Mouse (Mus musculus): ENCODE results near the gene Mgat4a. TPM values are rescaled to one million over a fixed set of nuclear protein-coding genes. Genes with fewer than 3 reads are reported as not detected.

Mgat4a gene
- total and polyA plus RNA-seq, 3 experiments: 2.7 to 2.8 TPM; not detected in 1

- no peaks in the 10 kb centered on the region for H3K36me3 ChIP-seq (ENCODE audit: control insufficient read depth in 1 of 2, insufficient read depth in 2 of 2, low read length in 2 of 2)
- H3K27me3 ChIP-seq (ENCODE audit: control insufficient read depth in 1 of 2, insufficient read depth in 2 of 2, low read length in 2 of 2): no peaks in the 10 kb centered on the region
- H3K9me3 ChIP-seq (replicated peaks; ENCODE audit: insufficient read depth, low read length): no peaks in the 10 kb centered on the region
- H3K27ac ChIP-seq (ENCODE audit: control insufficient read depth, low read depth, low read length): no peak overlapping the region
- H3K4me3 ChIP-seq (ENCODE audit: control insufficient read depth in 1 of 2, insufficient read depth in 1 of 2, low read depth in 2 of 2, low read length in 2 of 2): no peak overlapping the region
- no peak for TF ChIP-seq CTCF (IDR thresholded peaks at IDR 0.05 in 2 of 3, conservative IDR thresholded peaks at IDR 0.05 in 1 of 3; ENCODE audit: control insufficient read depth in 1 of 3, insufficient read depth in 1 of 3, low read depth in 2 of 3, low read length in 3 of 3, poor library complexity in 1 of 3, severe bottlenecking in 1 of 3)
- no peaks in the 10 kb centered on the region for H3K4me1 ChIP-seq (ENCODE audit: control insufficient read depth in 1 of 2, insufficient read depth in 2 of 2, low read length in 2 of 2)
- H3K9ac ChIP-seq (ENCODE audit: control insufficient read depth, low read depth, low read length, poor library complexity, severe bottlenecking): no peak overlapping the region
- no peak for DNase-seq (ENCODE audit: low read depth, low spot score)
- no peaks in the 10 kb centered on the region for H3K79me2 ChIP-seq (ENCODE audit: control insufficient read depth, insufficient read depth, low read length, poor library complexity)
Observed at GRCm38 (mm10) chr1:37531654-37532532, 8.9 kb downstream of the Mgat4a start.

GRCm38 (mm10) chr1:37530061-37530460 is 10.8 kb downstream of the Mgat4a start:
- Histone ChIP-seq H3K27ac (ENCODE audit: control insufficient read depth, low read depth, low read length) (no peak overlapping the region), H3K9me3 (replicated peaks; ENCODE audit: insufficient read depth, low read length) (no peaks in the 10 kb centered on the region), H3K9ac (ENCODE audit: control insufficient read depth, low read depth, low read length, poor library complexity, severe bottlenecking) (no peak overlapping the region), H3K4me1 (ENCODE audit: control insufficient read depth in 1 of 2, insufficient read depth in 2 of 2, low read length in 2 of 2) (no peaks in the 10 kb centered on the region), H3K36me3 (ENCODE audit: control insufficient read depth in 1 of 2, insufficient read depth in 2 of 2, low read length in 2 of 2) (no peaks in the 10 kb centered on the region), H3K4me3 (ENCODE audit: control insufficient read depth in 1 of 2, insufficient read depth in 1 of 2, low read depth in 2 of 2, low read length in 2 of 2) (no peak overlapping the region), H3K27me3 (ENCODE audit: control insufficient read depth in 1 of 2, insufficient read depth in 2 of 2, low read length in 2 of 2) (no peaks in the 10 kb centered on the region), H3K79me2 (ENCODE audit: control insufficient read depth, insufficient read depth, low read length, poor library complexity) (no peaks in the 10 kb centered on the region)
- no peak for DNase-seq (ENCODE audit: low read depth, low spot score)
- no peak for TF ChIP-seq MYB (IDR thresholded peaks at IDR 0.05; ENCODE audit: low read depth, low read length)
- no peak for TF ChIP-seq GATA1 (IDR thresholded peaks at IDR 0.05; ENCODE audit: low read depth, low read length)
- TF ChIP-seq ZC3H11A (IDR thresholded peaks at IDR 0.05; ENCODE audit: low read depth, low read length): no peak
- TF ChIP-seq USF1 (IDR thresholded peaks at IDR 0.05; ENCODE audit: low read depth, low read length): no peak
- no peak for TF ChIP-seq RCOR1 (IDR thresholded peaks at IDR 0.05; ENCODE audit: low read depth, low read length)
- TF ChIP-seq ELF1 (IDR thresholded peaks at IDR 0.05; ENCODE audit: low read depth, low read length): no peak
- TF ChIP-seq NELFE (IDR thresholded peaks at IDR 0.05; ENCODE audit: low read depth, low read length): no peak
- TF ChIP-seq TCF12 (IDR thresholded peaks at IDR 0.05; ENCODE audit: low read depth, low read length): no peak
- TF ChIP-seq UBTF (IDR thresholded peaks at IDR 0.05; ENCODE audit: borderline replicate concordance, insufficient read depth, low read depth, low read length): no peak
- no peak for TF ChIP-seq ZNF384 (IDR thresholded peaks at IDR 0.05; ENCODE audit: low read depth, low read length)
- TF ChIP-seq MAX (IDR thresholded peaks at IDR 0.05; ENCODE audit: low read length): no peak
- TF ChIP-seq BHLHE40 (IDR thresholded peaks at IDR 0.05; ENCODE audit: borderline replicate concordance, low read depth, low read length): no peak
- TF ChIP-seq EP300 (IDR thresholded peaks at IDR 0.05; ENCODE audit: low read depth in 1 of 2, low read length in 2 of 2): no peak
- TF ChIP-seq POLR2AphosphoS5 (IDR thresholded peaks at IDR 0.05; ENCODE audit: borderline replicate concordance, low read depth, low read length): no peak
- no peak for TF ChIP-seq POLR2A (IDR thresholded peaks at IDR 0.05; ENCODE audit: control insufficient read depth in 1 of 2, insufficient read depth in 1 of 2, low read depth in 1 of 2, low read length in 2 of 2, poor library complexity in 1 of 2)
- TF ChIP-seq TAL1 (IDR thresholded peaks at IDR 0.05; ENCODE audit: low read length): no peak
- no peak for TF ChIP-seq CHD2 (IDR thresholded peaks at IDR 0.05; ENCODE audit: low read length)
- TF ChIP-seq MYC (IDR thresholded peaks at IDR 0.05; ENCODE audit: low read depth, low read length): no peak
- no peak for TF ChIP-seq CHD1 (IDR thresholded peaks at IDR 0.05; ENCODE audit: low read depth, low read length)
- no peak for TF ChIP-seq SMC3 (IDR thresholded peaks at IDR 0.05; ENCODE audit: low read depth, low read length)

Measured in MEL (cell line).